Mouse (Mus musculus) layer of hippocampus, postnatal 25 days (tissue): ENCODE data around the gene Cep295nl. TPM values are rescaled to one million over a fixed set of nuclear protein-coding genes. Genes with fewer than 3 reads are reported as not detected.

Source experiments
- DNase-seq, 2 experiments: peaks; one replicate each; pipeline ENCODE4 v3.0.0; 2022; ENCODE audit warnings: mixed read lengths in 2 of 2, low spot score in 1 of 2; ENCODE audit errors: extremely low spot score in 1 of 2
- total RNA-seq, 2 experiments: library from RNA; stranded (reverse); gene quantifications; 2 replicates each; pipeline ENCODE4 v1.2.3; 2021

Gene Cep295nl
- total RNA-seq, 2 experiments from 2014 or later: 0.57 to 0.99 TPM

GRCm38 (mm10) chr11:118355640-118356039 lies 13.3 kb upstream of the Cep295nl start, which contains the start of gene Timp2:
Timp2 (minus strand) TSS chr11:118355740.
- no peak for DNase-seq

GRCm38 (mm10) chr11:118355205-118355604 lies 12.9 kb upstream of the Cep295nl start:
- DNase-seq: peak; percentile 78 to 81

- DNase-seq: peak; percentile 37 to 46
These were observed 12.4 kb upstream of the Cep295nl start for GRCm38 (mm10) chr11:118354636-118355191.

GRCm38 (mm10) chr11:118349494-118349893 lies 7.2 kb upstream of the Cep295nl start:
- DNase-seq: no peak

- no peak for DNase-seq
These were observed 6.6 kb upstream of the Cep295nl start for GRCm38 (mm10) chr11:118348877-118349276.

GRCm38 (mm10) chr11:118348419-118348818 lies 6.1 kb upstream of the Cep295nl start:
- no peak for DNase-seq

- no peak for DNase-seq
These were observed 5.6 kb upstream of the Cep295nl start for GRCm38 (mm10) chr11:118347911-118348310.

GRCm38 (mm10) chr11:118347391-118347790 lies 5.1 kb upstream of the Cep295nl start:
- DNase-seq: no peak

- no peak for DNase-seq
These were observed 4.2 kb upstream of the Cep295nl start for GRCm38 (mm10) chr11:118346395-118347096.

- no peak for DNase-seq
These were observed 3.4 kb upstream of the Cep295nl start for GRCm38 (mm10) chr11:118345693-118346092.

- no peak for DNase-seq
These were observed 1.3 kb upstream of the Cep295nl start for GRCm38 (mm10) chr11:118343629-118344028.

GRCm38 (mm10) chr11:118337491-118338168 lies 4.7 kb downstream of the Cep295nl start:
- DNase-seq: no peak

- no peak for DNase-seq
These were observed 8.9 kb downstream of the Cep295nl start for GRCm38 (mm10) chr11:118333431-118333830.

GRCm38 (mm10) chr11:118332376-118332775 lies 9.9 kb downstream of the Cep295nl start:
- DNase-seq: no peak

GRCm38 (mm10) chr11:118330777-118331176 lies 11.5 kb downstream of the Cep295nl start:
- DNase-seq: peak in 1 of 2 experiments; percentile 54

- DNase-seq: no peak
These were observed 11.9 kb downstream of the Cep295nl start for GRCm38 (mm10) chr11:118330361-118330760.

GRCm38 (mm10) chr11:118328947-118329346 lies 13.4 kb downstream of the Cep295nl start:
- no peak for DNase-seq

GRCm38 (mm10) chr11:118328511-118328910 lies 13.8 kb downstream of the Cep295nl start:
- DNase-seq: no peak

GRCm38 (mm10) chr11:118326991-118327971 lies 15.0 kb downstream of the Cep295nl start:
- DNase-seq: peak; percentile 63 to 73

GRCm38 (mm10) chr11:118326491-118326890 lies 15.8 kb downstream of the Cep295nl start:
- no peak for DNase-seq
